Mouse (Mus musculus): Measurements from ENCODE around the gene Cog3. TPM values are rescaled to one million over a fixed set of nuclear protein-coding genes. Genes with fewer than 3 reads are reported as not detected.
A peak's percentile ranks its signal among the peaks of the same experiment; 100 is the strongest.

Cog3 gene
- polyA plus RNA-seq, 2 experiments: 6.9 to 7.8 TPM

DNA sequence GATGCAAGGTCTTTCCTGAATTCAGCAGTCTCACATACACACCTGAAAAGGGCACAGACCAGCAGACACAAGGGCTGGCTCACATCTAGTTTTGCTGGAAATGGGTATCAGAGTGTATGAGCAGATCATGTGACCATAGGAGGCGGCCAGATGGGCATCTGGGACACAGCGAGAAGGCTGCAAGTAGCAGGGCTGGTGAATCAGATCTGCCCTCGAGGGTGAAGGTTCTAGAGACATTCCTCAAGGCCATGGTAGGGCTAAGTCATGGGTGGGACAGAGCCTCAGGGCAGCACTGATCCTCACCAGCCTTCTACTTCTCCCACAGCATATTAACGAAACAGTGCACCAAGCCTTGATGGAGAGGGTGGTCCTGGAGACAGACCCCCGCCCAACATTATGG, 58.2 kb downstream of the Cog3 start:
- Histone ChIP-seq H3K4me2 (ENCODE audit: low read depth) (no peak overlapping the region), H3K36me3 (replicated peaks; ENCODE audit: control insufficient read depth, insufficient read depth, low read depth) (no peaks in the 10 kb centered on the region), H3K9ac (replicated peaks) (no peak overlapping the region), H3K4me3 (ENCODE audit: insufficient read depth in 1 of 2, low read depth in 2 of 2, low read length in 2 of 2) (no peak overlapping the region), H3K9me3 (ENCODE audit: control insufficient read depth, low read length) (no peaks in the 10 kb centered on the region), H3K27ac (no peak overlapping the region), H3K27me3 (ENCODE audit: control insufficient read depth, insufficient read depth, low read length) (no peaks in the 10 kb centered on the region), H3K4me1 (replicated peaks; ENCODE audit: control insufficient read depth in 2 of 2, insufficient read depth in 2 of 2, low read length in 1 of 2) (no peaks in the 10 kb centered on the region)
- TF ChIP-seq EP300 (IDR thresholded peaks at IDR 0.05; ENCODE audit: low read depth): no peak
- no peak for TF ChIP-seq CTCF (IDR thresholded peaks at IDR 0.05; ENCODE audit: low read depth)
- no peak for ATAC-seq (ENCODE audit: insufficient read depth)
- DNase-seq (ENCODE audit: low read depth in 3 of 3, low spot score in 3 of 3): no peak
- WGBS (ENCODE audit: insufficient replicate concordance): 61% methylated on average over 5 of the region's 5 CpGs

DNA sequence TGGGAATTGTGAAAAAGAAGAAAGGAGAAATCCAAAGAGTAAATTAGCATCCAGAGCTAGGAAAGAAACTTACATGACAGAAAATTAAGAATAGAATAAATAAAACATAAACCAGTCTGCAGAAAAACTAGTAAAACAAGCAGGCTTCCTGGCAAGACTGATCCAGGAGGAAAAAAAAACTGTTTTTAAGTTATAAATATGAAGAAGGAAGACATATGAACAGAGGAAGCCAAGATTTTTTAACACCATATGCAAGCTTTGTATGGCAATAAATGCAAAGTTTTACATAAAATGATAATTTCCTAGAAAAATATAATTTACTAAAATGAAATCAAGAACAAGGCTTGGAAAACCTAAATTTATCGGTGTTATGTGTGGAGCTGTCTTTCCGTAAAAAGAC, 63.9 kb downstream of the Cog3 start:
- no peak overlapping the region for H3K4me3 ChIP-seq (ENCODE audit: insufficient read depth in 1 of 2, low read depth in 2 of 2, low read length in 2 of 2)
- no peak overlapping the region for H3K27ac ChIP-seq
- DNase-seq (ENCODE audit: low read depth in 3 of 3, low spot score in 3 of 3) (no peak), ATAC-seq (ENCODE audit: insufficient read depth) (no peak)
- no peak for TF ChIP-seq CTCF (IDR thresholded peaks at IDR 0.05; ENCODE audit: low read depth)
- TF ChIP-seq EP300 (IDR thresholded peaks at IDR 0.05; ENCODE audit: low read depth): no peak
- H3K4me1 ChIP-seq (replicated peaks; ENCODE audit: control insufficient read depth in 2 of 2, insufficient read depth in 2 of 2, low read length in 1 of 2): no peaks in the 10 kb centered on the region
- H3K4me2 ChIP-seq (ENCODE audit: low read depth): no peak overlapping the region
- no peak overlapping the region for H3K9ac ChIP-seq (replicated peaks)
- no peaks in the 10 kb centered on the region for H3K27me3 ChIP-seq (ENCODE audit: control insufficient read depth, insufficient read depth, low read length)
- no peaks in the 10 kb centered on the region for H3K9me3 ChIP-seq (ENCODE audit: control insufficient read depth, low read length)
- WGBS (ENCODE audit: insufficient replicate concordance): 83% methylated on average over 2 of the region's 2 CpGs
- H3K36me3 ChIP-seq (replicated peaks; ENCODE audit: control insufficient read depth, insufficient read depth, low read depth): no peaks in the 10 kb centered on the region

DNA sequence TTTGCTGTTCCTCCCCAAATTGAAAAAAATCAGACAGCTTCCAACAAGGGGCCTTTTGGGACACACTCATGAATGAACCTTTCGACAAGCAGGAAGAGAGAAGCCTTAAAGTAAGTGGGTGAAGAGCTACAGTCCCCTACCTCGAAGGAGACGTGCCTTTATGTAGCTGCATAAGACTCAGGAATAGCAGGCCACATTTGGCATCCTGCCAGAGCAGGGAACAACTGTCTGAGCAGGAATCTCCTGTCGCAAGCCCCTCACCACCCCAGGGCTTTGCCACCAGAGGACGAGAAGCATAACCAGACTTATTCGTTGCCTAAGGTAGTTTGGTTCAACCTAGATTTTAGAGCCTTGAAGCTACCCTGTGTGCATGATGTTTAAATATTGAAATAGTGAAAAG, 78.0 kb downstream of the Cog3 start:
- no peak for DNase-seq (ENCODE audit: low read depth in 3 of 3, low spot score in 3 of 3)
- Histone ChIP-seq H3K4me2 (ENCODE audit: low read depth) (no peak overlapping the region), H3K9me3 (ENCODE audit: control insufficient read depth, low read length) (no peaks in the 10 kb centered on the region), H3K9ac (replicated peaks) (no peak overlapping the region), H3K36me3 (replicated peaks; ENCODE audit: control insufficient read depth, insufficient read depth, low read depth) (no peaks in the 10 kb centered on the region), H3K27me3 (ENCODE audit: control insufficient read depth, insufficient read depth, low read length) (no peaks in the 10 kb centered on the region), H3K4me1 (replicated peaks; ENCODE audit: control insufficient read depth in 2 of 2, insufficient read depth in 2 of 2, low read length in 1 of 2) (no peaks in the 10 kb centered on the region), H3K4me3 (ENCODE audit: insufficient read depth in 1 of 2, low read depth in 2 of 2, low read length in 2 of 2) (no peak overlapping the region), H3K27ac (no peak overlapping the region)
- no peak for ATAC-seq (ENCODE audit: insufficient read depth)
- no peak for TF ChIP-seq EP300 (IDR thresholded peaks at IDR 0.05; ENCODE audit: low read depth)
- no peak for TF ChIP-seq CTCF (IDR thresholded peaks at IDR 0.05; ENCODE audit: low read depth)
- WGBS (ENCODE audit: insufficient replicate concordance): 51% methylated on average over 6 of the region's 6 CpGs

- WGBS (ENCODE audit: insufficient replicate concordance): 56% methylated on average over 1 of the region's 1 CpGs
Observed at GRCm38 (mm10) chr14:75669085-75669645, 85.2 kb downstream of the Cog3 start.

GRCm38 (mm10) chr14:75665430-75666180, 88.7 kb downstream of the Cog3 start:
- H3K36me3 ChIP-seq (replicated peaks; ENCODE audit: control insufficient read depth, insufficient read depth, low read depth): no peaks in the 10 kb centered on the region
- TF ChIP-seq CTCF (IDR thresholded peaks at IDR 0.05; ENCODE audit: low read depth) (no peak), EP300 (IDR thresholded peaks at IDR 0.05; ENCODE audit: low read depth) (no peak)

More at GRCm38 (mm10) chr14:75669085-75669645, 85.2 kb downstream of the Cog3 start:
- H3K27me3 ChIP-seq (ENCODE audit: control insufficient read depth, insufficient read depth, low read length): no peaks in the 10 kb centered on the region
- H3K4me1 ChIP-seq (replicated peaks; ENCODE audit: control insufficient read depth in 2 of 2, insufficient read depth in 2 of 2, low read length in 1 of 2): no peaks in the 10 kb centered on the region
- no peak for ATAC-seq (ENCODE audit: insufficient read depth)
- no peaks in the 10 kb centered on the region for H3K36me3 ChIP-seq (replicated peaks; ENCODE audit: control insufficient read depth, insufficient read depth, low read depth)
- no peak overlapping the region for H3K4me3 ChIP-seq (ENCODE audit: insufficient read depth in 1 of 2, low read depth in 2 of 2, low read length in 2 of 2)
- no peak overlapping the region for H3K27ac ChIP-seq
- no peaks in the 10 kb centered on the region for H3K9me3 ChIP-seq (ENCODE audit: control insufficient read depth, low read length)
- H3K4me2 ChIP-seq (ENCODE audit: low read depth): no peak overlapping the region
- no peak overlapping the region for H3K9ac ChIP-seq (replicated peaks)
- DNase-seq (ENCODE audit: low read depth in 3 of 3, low spot score in 3 of 3): peak in 1 of 3 experiments; percentile 4
- peak; percentile 28; the same call in 1 of the 2 replicates for TF ChIP-seq CTCF (IDR thresholded peaks at IDR 0.05; ENCODE audit: low read depth)
- no peak for TF ChIP-seq EP300 (IDR thresholded peaks at IDR 0.05; ENCODE audit: low read depth)

More at GRCm38 (mm10) chr14:75665430-75666180, 88.7 kb downstream of the Cog3 start:
- no peak for ATAC-seq (ENCODE audit: insufficient read depth)
- Histone ChIP-seq H3K4me2 (ENCODE audit: low read depth) (no peak overlapping the region), H3K27ac (no peak overlapping the region), H3K9ac (replicated peaks) (no peak overlapping the region), H3K4me1 (replicated peaks; ENCODE audit: control insufficient read depth in 2 of 2, insufficient read depth in 2 of 2, low read length in 1 of 2) (no peaks in the 10 kb centered on the region), H3K9me3 (ENCODE audit: control insufficient read depth, low read length) (no peaks in the 10 kb centered on the region), H3K27me3 (ENCODE audit: control insufficient read depth, insufficient read depth, low read length) (no peaks in the 10 kb centered on the region), H3K4me3 (ENCODE audit: insufficient read depth in 1 of 2, low read depth in 2 of 2, low read length in 2 of 2) (no peak overlapping the region)
- 67% methylated on average over 2 of the region's 2 CpGs for WGBS (ENCODE audit: insufficient replicate concordance)
- DNase-seq (ENCODE audit: low read depth in 3 of 3, low spot score in 3 of 3): no peak

Measured in liver, embryonic 14.5 days (tissue).